Mouse (Mus musculus) embryonic fibroblast, embryonic 13.5 days (primary cell): ENCODE results near the gene Col4a2.

Experiments
- CTCF ChIP-seq: IDR thresholded peaks from 2 replicates; pipeline ENCODE4 v1.5.1; 2011; ENCODE audit warnings: mild to moderate bottlenecking, control low read depth, low read length, moderate library complexity, borderline replicate concordance; ENCODE audit not compliant: insufficient read depth
- POLR2A ChIP-seq: IDR thresholded peaks from 2 replicates; pipeline ENCODE4 v1.6.1; 2011; ENCODE audit warnings: low read depth, mild to moderate bottlenecking, control low read depth, low read length, moderate library complexity

GRCm38 (mm10) chr8:11457981-11458836 lies 145.6 kb downstream of the Col4a2 start:
- TF ChIP-seq CTCF (no peak), POLR2A (no peak)
